In genomic region chr8:84990349-84990748, GRCm38 (mm10) we compare ENCODE assay signal across 8 mouse cellular contexts. TPM values are rescaled to one million over a fixed set of nuclear protein-coding genes. Genes with fewer than 3 reads are reported as not detected.
DNase-seq lines count a peak whose midpoint lies in the region; ATAC-seq lines count a peak whose summit lies in the region.

Gene Hook2 (plus strand): TSS chr8:84990603.

- H3K27ac ChIP-seq in hindbrain, embryonic 13.5 days: peak within 1 kb of the TSS; percentile 85

- H3K9me3 ChIP-seq in hindbrain, embryonic 13.5 days: no peaks in the 10 kb centered on the region

- H3K4me2 ChIP-seq in hindbrain, embryonic 13.5 days: peak within 1 kb of the TSS; percentile 86

- peaks cover 30% of the 10 kb centered on the region for H3K4me1 ChIP-seq in hindbrain, embryonic 13.5 days (replicated peaks)

- no peaks in the 10 kb centered on the region; the same call in 1 of the 2 replicates for H3K36me3 ChIP-seq in hindbrain, embryonic 13.5 days

- DNase-seq in NIH3T3 (ENCODE audit: low read depth): peak; percentile 99
- DNase-seq in cerebellum, postnatal 10 days: peak; percentile 98 to 99
- peak; percentile 96 to 97 for DNase-seq in frontal cortex, postnatal 14 days (ENCODE audit: low spot score in 2 of 2)
- peak; percentile 88 to 93 for DNase-seq in layer of hippocampus, postnatal 25 days (ENCODE audit: extremely low spot score in 1 of 2, low spot score in 1 of 2)
- DNase-seq in lung, postnatal 25 days (ENCODE audit: low spot score): peak; percentile 99
- peak; percentile 99 for DNase-seq in retina, embryonic 14.5 days (ENCODE audit: low spot score)
- peak; percentile 98 for DNase-seq in thymus, postnatal 4 days

- peak within 1 kb of the TSS; percentile 55 for H3K4me3 ChIP-seq in hindbrain, embryonic 13.5 days

- WGBS in hindbrain, embryonic 13.5 days: 0% methylated on average over 28 of the region's 28 CpGs

- ATAC-seq in hindbrain, embryonic 13.5 days (ENCODE audit: low FRiP score): peak; percentile 89

- peak within 1 kb of the TSS; percentile 78 for H3K9ac ChIP-seq in hindbrain, embryonic 13.5 days

- peaks cover 55% of the 10 kb centered on the region for H3K27me3 ChIP-seq in hindbrain, embryonic 13.5 days

RNA-seq across cellular contexts. Expression of gene Hook2, which starts in this region (rescaled TPM):
- polyA plus RNA-seq in hindbrain, embryonic 13.5 days (2015; fragmentation: Nextera tagmentation; extraction: Ambion mirVana): 25.1 and 25.5 TPM in 2 replicates
- 1 to 10 TPM; 7.6 to 9.3 TPM for total RNA-seq in layer of hippocampus, postnatal 25 days (2021)

Comparison
In these comparisons a context has a peak if more than half of its experiments do, and no peak if none do; other contexts are left out.
1. Peak in every context shown above with its lines: DNase-seq, ATAC-seq, H3K4me3 ChIP-seq and H3K27ac ChIP-seq.